Mouse (Mus musculus) myocyte (in vitro differentiated cells): Measurements from ENCODE around the gene Acaa1a. TPM values are rescaled to one million over a fixed set of nuclear protein-coding genes. Genes with fewer than 3 reads are reported as not detected.
"Not testable (repeated sequence)": the region's sequence is repeated elsewhere in the genome, so short reads cannot be mapped to it uniquely, and the experiment has no call there.

ENCODE experiments used
- H3K27me3 ChIP-seq: one replicate; pipeline ENCODE4 v1.6.1; 2011; ENCODE audit not compliant: control insufficient read depth, insufficient read depth, insufficient read length
- H3K36me3 ChIP-seq: one replicate; pipeline ENCODE4 v1.6.1; 2011; ENCODE audit not compliant: control insufficient read depth, insufficient read depth
- H3K4me2 ChIP-seq: one replicate; pipeline ENCODE4 v1.6.1; 2011; ENCODE audit warnings: low read depth, control low read depth
- H3K4me3 ChIP-seq: one replicate; pipeline ENCODE4 v1.5.1; 2011; ENCODE audit warnings: mild to moderate bottlenecking, control low read depth, moderate library complexity
- H3K79me2 ChIP-seq: one replicate; pipeline ENCODE4 v1.6.1; 2011; ENCODE audit not compliant: control insufficient read depth, insufficient read depth
- H3ac ChIP-seq: one replicate; pipeline ENCODE4 v1.6.1; 2011; ENCODE audit not compliant: control insufficient read depth, insufficient read length
- CEBPB ChIP-seq: IDR thresholded peaks from 2 replicates; pipeline ENCODE4 v1.6.1; 2011; ENCODE audit warnings: mild to moderate bottlenecking, moderate library complexity; ENCODE audit not compliant: poor library complexity, insufficient read depth, severe bottlenecking
- E2F4 ChIP-seq: IDR thresholded peaks from one replicate; pipeline ENCODE4 v1.6.1; 2011; ENCODE audit warnings: mild to moderate bottlenecking, control low read depth, moderate library complexity; ENCODE audit not compliant: insufficient read depth
- MAX ChIP-seq: IDR thresholded peaks from one replicate; pipeline ENCODE4 v1.6.1; 2011; ENCODE audit warnings: low read depth, mild to moderate bottlenecking, control low read depth
- MYOD1 ChIP-seq, 3 experiments: IDR thresholded peaks; one replicate each; pipeline ENCODE4 v1.6.1; 2011; ENCODE audit warnings: control low read depth in 2 of 3, low read depth in 2 of 3, mild to moderate bottlenecking in 2 of 3, moderate library complexity in 1 of 3; ENCODE audit not compliant: insufficient read length in 2 of 3, control insufficient read depth in 1 of 3
- MYOG ChIP-seq, 3 experiments: IDR thresholded peaks; one replicate each; pipeline ENCODE4 v1.6.1; 2011; ENCODE audit warnings: control low read depth in 2 of 3, low read depth in 2 of 3, mild to moderate bottlenecking in 2 of 3; ENCODE audit not compliant: insufficient read length in 2 of 3, control insufficient read depth in 1 of 3, insufficient read depth in 1 of 3
- POLR2A ChIP-seq: IDR thresholded peaks from one replicate; pipeline ENCODE4 v1.6.1; 2011; ENCODE audit warnings: low read depth, mild to moderate bottlenecking, control low read depth, moderate library complexity; ENCODE audit not compliant: insufficient read length
- POLR2AphosphoS2 ChIP-seq: IDR thresholded peaks from one replicate; pipeline ENCODE4 v1.6.1; 2011; ENCODE audit warnings: low read depth, control low read depth; ENCODE audit not compliant: insufficient read length
- REST ChIP-seq: IDR thresholded peaks from one replicate; pipeline ENCODE4 v1.6.1; 2011; ENCODE audit warnings: mild to moderate bottlenecking, control low read depth, moderate library complexity; ENCODE audit not compliant: insufficient read depth, insufficient read length
- SRF ChIP-seq: IDR thresholded peaks from one replicate; pipeline ENCODE4 v1.6.1; 2011; ENCODE audit warnings: low read depth; ENCODE audit not compliant: control insufficient read depth, insufficient read length
- TCF12 ChIP-seq: IDR thresholded peaks from one replicate; pipeline ENCODE4 v1.6.1; 2011; ENCODE audit warnings: mild to moderate bottlenecking, control low read depth; ENCODE audit not compliant: poor library complexity, insufficient read depth, severe bottlenecking
- TCF3 ChIP-seq: IDR thresholded peaks from one replicate; pipeline ENCODE4 v1.6.1; 2011; ENCODE audit warnings: low read depth, control low read depth; ENCODE audit not compliant: insufficient read length
- USF1 ChIP-seq: IDR thresholded peaks from one replicate; pipeline ENCODE4 v1.6.1; 2011; ENCODE audit warnings: low read depth, mild to moderate bottlenecking, control low read depth, moderate library complexity
- polyA plus RNA-seq: library from polyadenylated mRNA; unstranded; fragments of >200 nt; fragmentation: generic; extraction: Trizol; gene quantifications from one replicate; pipeline ENCODE4 v1.2.1, GENCODE M21; 2012; ENCODE audit warnings: missing spikeins

Gene Acaa1a
- polyA plus RNA-seq, 1 experiment = 61.7 TPM

- no peak for TF ChIP-seq POLR2A
- no peak for TF ChIP-seq TCF3
- no peak for TF ChIP-seq E2F4
- TF ChIP-seq REST = no peak
- no peak for TF ChIP-seq SRF
- no peak for TF ChIP-seq TCF12
- TF ChIP-seq MYOG (IDR thresholded peaks at IDR 0.05; ENCODE audit: control insufficient read depth in 1 of 3, insufficient read depth in 1 of 3, insufficient read length in 2 of 3, low read depth in 2 of 3) = no peak
- no peak for TF ChIP-seq MAX
- no peak for TF ChIP-seq POLR2AphosphoS2
- no peak for TF ChIP-seq USF1
- TF ChIP-seq MYOD1 (IDR thresholded peaks at IDR 0.05; ENCODE audit: control insufficient read depth in 1 of 3, insufficient read length in 2 of 3, low read depth in 2 of 3) = no peak
- no peak for TF ChIP-seq CEBPB
- Histone ChIP-seq H3K27me3 (no peaks in the 10 kb centered on the region), H3K4me2 (no peak overlapping the region)
Observed at GRCm38 (mm10) chr9:119363229-119363628, 23.8 kb downstream of the Acaa1a start.

DNA sequence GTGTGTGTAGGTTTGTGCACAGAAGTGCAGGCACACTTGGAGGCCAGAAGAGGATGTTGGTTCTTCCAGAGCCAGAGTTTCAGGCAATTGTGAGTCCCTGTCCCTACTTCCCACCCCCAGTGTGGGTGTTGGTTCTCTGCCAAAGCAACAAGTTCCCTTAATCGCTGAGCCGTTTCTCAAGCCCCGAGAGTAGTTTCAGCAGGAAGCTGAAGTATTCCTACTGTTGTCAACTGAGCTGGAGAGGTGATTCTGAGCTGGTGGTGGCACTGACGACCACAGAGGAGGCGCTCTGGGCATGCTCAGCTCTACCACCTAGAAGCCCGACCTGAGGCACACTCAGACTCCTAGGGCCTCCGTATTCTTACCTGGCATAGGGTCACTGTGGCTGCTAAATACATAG, 25.8 kb downstream of the Acaa1a start, which contains the start of gene Slc22a14:
Slc22a14 (minus strand) TSS at position 270 of the 400 bp plus-strand sequence.
- TF ChIP-seq MAX (no peak), REST (no peak), TCF12 (no peak), POLR2AphosphoS2 (no peak), CEBPB (no peak), USF1 (no peak), E2F4 (no peak), SRF (no peak), MYOG (IDR thresholded peaks at IDR 0.05; ENCODE audit: control insufficient read depth in 1 of 3, insufficient read depth in 1 of 3, insufficient read length in 2 of 3, low read depth in 2 of 3) (no peak), MYOD1 (IDR thresholded peaks at IDR 0.05; ENCODE audit: control insufficient read depth in 1 of 3, insufficient read length in 2 of 3, low read depth in 2 of 3) (no peak), TCF3 (no peak), POLR2A (no peak)
- no peaks in the 10 kb centered on the region for H3K79me2 ChIP-seq
- H3K27me3 ChIP-seq = no peaks in the 10 kb centered on the region
- no peak within 1 kb of the TSS for H3K4me3 ChIP-seq
- H3K4me2 ChIP-seq = no peak within 1 kb of the TSS
- no peaks in the 10 kb centered on the region for H3K36me3 ChIP-seq
- no peak within 1 kb of the TSS for H3ac ChIP-seq

More at GRCm38 (mm10) chr9:119363229-119363628, 23.8 kb downstream of the Acaa1a start:
- no peaks in the 10 kb centered on the region for H3K36me3 ChIP-seq
- no peak overlapping the region for H3K4me3 ChIP-seq
- H3ac ChIP-seq = no peak overlapping the region
- H3K79me2 ChIP-seq = no peaks in the 10 kb centered on the region

DNA sequence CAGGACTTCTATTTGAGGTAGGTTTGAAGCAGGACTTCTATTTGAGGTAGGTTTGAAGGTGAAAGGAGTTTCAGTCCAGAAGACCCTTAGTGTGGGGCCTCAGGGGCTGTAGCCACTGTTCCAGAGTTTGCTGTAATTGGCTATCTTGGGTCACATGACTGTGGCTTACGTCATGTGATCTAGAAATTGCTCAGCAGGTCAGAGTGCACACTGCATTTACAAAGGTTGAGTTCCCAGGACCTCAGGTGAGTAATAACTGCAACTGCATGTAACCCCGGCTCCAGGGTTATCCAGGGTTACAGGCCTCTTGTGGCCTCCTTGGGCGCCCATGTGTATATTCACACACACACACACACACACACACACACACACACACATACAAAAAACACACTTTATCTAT, 28.9 kb downstream of the Acaa1a start:
- TF ChIP-seq CEBPB (no peak), TCF3 (no peak), USF1 (no peak)
- Histone ChIP-seq H3K27me3 (no peaks in the 10 kb centered on the region), H3K36me3 (no peaks in the 10 kb centered on the region), H3K4me2 (no peak overlapping the region), H3K4me3 (no peak overlapping the region), H3K79me2 (no peaks in the 10 kb centered on the region), H3ac (no peak overlapping the region)

GRCm38 (mm10) chr9:119370770-119371169, 31.3 kb downstream of the Acaa1a start:
- not testable (repeated sequence) for H3K27me3 ChIP-seq, H3K4me2 ChIP-seq, H3K79me2 ChIP-seq, H3K4me3 ChIP-seq, H3ac ChIP-seq, H3K36me3 ChIP-seq

- H3ac ChIP-seq = no peak overlapping the region
Observed at GRCm38 (mm10) chr9:119371251-119371650, 31.8 kb downstream of the Acaa1a start.

More at GRCm38 (mm10) chr9:119371251-119371650, 31.8 kb downstream of the Acaa1a start:
- Histone ChIP-seq H3K36me3 (no peaks in the 10 kb centered on the region), H3K27me3 (no peaks in the 10 kb centered on the region), H3K4me2 (no peak overlapping the region), H3K79me2 (no peaks in the 10 kb centered on the region), H3K4me3 (no peak overlapping the region)
- TF ChIP-seq CEBPB (no peak), SRF (no peak), POLR2A (no peak), REST (no peak), MYOG (IDR thresholded peaks at IDR 0.05; ENCODE audit: control insufficient read depth in 1 of 3, insufficient read depth in 1 of 3, insufficient read length in 2 of 3, low read depth in 2 of 3) (no peak), MAX (no peak)
